Mouse (Mus musculus) midbrain, embryonic 13.5 days (tissue): ENCODE data around the gene Vamp9. TPM values are rescaled to one million over a fixed set of nuclear protein-coding genes. Genes with fewer than 3 reads are reported as not detected.

ENCODE experiments used
- ATAC-seq: fragments of 200-750 bp; cut with Nextera tagmentation; 2 replicates; pipeline ENCODE4 v1.8.0; 2017; ENCODE audit warnings: mild to moderate bottlenecking, moderate TSS enrichment, moderate library complexity
- H3K27ac ChIP-seq: fragments of 300-500 bp; sonication (generic); 2 replicates; pipeline ENCODE4 v1.5.1; 2015; ENCODE audit warnings: inconsistent platforms, mild to moderate bottlenecking, moderate library complexity
- H3K27me3 ChIP-seq: fragments of 300-500 bp; sonication (generic); 2 replicates; pipeline ENCODE4 v1.6.1; 2015; ENCODE audit warnings: mild to moderate bottlenecking, inconsistent platforms
- H3K36me3 ChIP-seq: fragments of 300-500 bp; sonication (generic); 2 replicates; pipeline ENCODE4 v1.6.1; 2015; ENCODE audit warnings: mild to moderate bottlenecking, inconsistent platforms
- H3K4me1 ChIP-seq: fragments of 300-500 bp; sonication (generic); replicated peaks from 2 replicates; pipeline ENCODE4 v1.6.1; 2015; ENCODE audit warnings: inconsistent platforms
- H3K4me2 ChIP-seq: fragments of 300-500 bp; sonication (generic); replicated peaks from 2 replicates; pipeline ENCODE4 v1.6.1; 2015; ENCODE audit warnings: moderate library complexity, mild to moderate bottlenecking, inconsistent platforms
- H3K4me3 ChIP-seq: fragments of 300-500 bp; sonication (generic); replicated peaks from 2 replicates; pipeline ENCODE4 v1.5.1; 2015; ENCODE audit warnings: mild to moderate bottlenecking, inconsistent platforms
- H3K9ac ChIP-seq: fragments of 300-500 bp; sonication (generic); replicated peaks from 2 replicates; pipeline ENCODE4 v1.6.1; 2015; ENCODE audit warnings: mild to moderate bottlenecking, inconsistent platforms
- H3K9me3 ChIP-seq: fragments of 300-500 bp; sonication (generic); 2 replicates; pipeline ENCODE4 v1.6.1; 2016; ENCODE audit warnings: mild to moderate bottlenecking, inconsistent platforms
- WGBS: fragments of 180-500 bp; shearing (Covaris S2); methylation state at CpG from one replicate; pipeline ENCODE4 v1.1.7; 2015; 5-methylcytosine and 5-hydroxymethylcytosine counted together
- polyA plus RNA-seq: library from polyadenylated mRNA; unstranded; fragments of >200 nt; fragmentation: Nextera tagmentation; extraction: Ambion mirVana; gene quantifications from 2 replicates; pipeline ENCODE4 v1.2.1, GENCODE M21; 2015

The Vamp9 gene
- polyA plus RNA-seq, 1 experiment from 2014 or later = 0.86 TPM

- Histone ChIP-seq H3K4me1 (peaks cover 8% of the 10 kb centered on the region), H3K36me3 (peaks cover 17% of the 10 kb centered on the region; the same call in 1 of the 2 replicates), H3K4me2 (no peak overlapping the region), H3K9ac (no peak overlapping the region), H3K9me3 (no peaks in the 10 kb centered on the region), H3K4me3 (no peak overlapping the region), H3K27ac (peak overlapping the region; percentile 10; the same call in 1 of the 2 replicates), H3K27me3 (no peaks in the 10 kb centered on the region)
- peak; percentile 65 for ATAC-seq
- 10% methylated on average over 1 of the region's 1 CpGs for WGBS
Observed at GRCm38 (mm10) chr5:99953883-99954282, 47.8 kb downstream of the Vamp9 start.

DNA sequence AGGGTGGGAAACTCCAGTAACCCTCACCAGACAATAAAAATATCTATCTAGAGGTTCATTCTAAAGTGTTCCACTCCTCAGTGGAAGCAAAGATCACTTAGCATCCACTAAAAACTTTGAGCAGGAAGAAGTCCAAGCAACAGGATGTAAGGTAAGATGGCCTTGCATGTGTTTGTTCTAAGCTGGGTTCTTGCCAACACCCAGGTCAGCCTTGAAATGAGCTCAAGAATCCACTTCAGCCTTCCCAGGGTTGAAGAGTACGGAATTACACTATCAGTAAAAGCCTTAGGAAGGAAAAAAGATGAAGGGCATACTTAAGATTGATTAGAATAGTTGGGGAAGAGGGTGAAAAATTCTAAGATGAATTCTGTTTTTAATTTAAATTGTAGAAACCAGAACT lies 52.6 kb downstream of the Vamp9 start:
- no peak for ATAC-seq
- Histone ChIP-seq H3K9me3 (no peaks in the 10 kb centered on the region), H3K36me3 (peaks cover 34% of the 10 kb centered on the region), H3K27me3 (no peaks in the 10 kb centered on the region), H3K4me1 (peaks cover 5% of the 10 kb centered on the region), H3K27ac (no peak overlapping the region), H3K9ac (no peak overlapping the region), H3K4me2 (no peak overlapping the region), H3K4me3 (no peak overlapping the region)
- WGBS = 89% methylated on average over 1 of the region's 1 CpGs

DNA sequence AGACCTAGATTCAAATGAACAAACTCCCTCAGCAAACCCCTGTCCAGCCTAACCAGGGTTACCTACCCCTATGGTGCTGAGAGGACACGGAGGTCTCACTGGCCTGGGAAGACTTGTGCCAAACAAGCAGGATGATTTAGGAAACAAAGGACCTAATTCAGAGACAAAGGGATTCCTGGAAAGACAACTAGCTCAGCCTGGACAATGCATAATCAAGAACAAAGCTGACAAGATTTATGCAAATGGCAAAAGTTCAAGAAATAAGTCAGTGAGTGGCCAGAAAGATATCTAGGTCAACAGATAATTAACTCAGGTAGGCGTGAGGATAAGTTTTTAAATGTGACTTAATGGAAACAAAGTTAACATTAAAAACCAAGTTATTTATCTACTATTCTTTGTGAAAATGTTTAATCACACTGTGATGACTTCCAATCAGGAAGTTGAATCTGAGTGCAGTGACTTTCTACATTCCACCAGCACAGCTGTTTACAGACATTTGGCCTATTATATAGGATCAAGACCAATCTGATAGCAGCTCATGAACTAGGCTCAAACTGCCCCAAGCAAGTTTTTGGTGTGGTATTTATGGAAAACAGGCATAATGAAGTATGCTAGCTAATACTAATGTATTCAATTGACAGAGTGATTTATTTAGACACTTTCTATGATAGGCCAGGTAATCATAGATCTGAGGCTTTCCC lies 53.3 kb downstream of the Vamp9 start:
- Histone ChIP-seq H3K4me2 (no peak overlapping the region), H3K4me1 (no peaks in the 10 kb centered on the region; the same call in 1 of the 2 replicates), H3K36me3 (peaks cover 41% of the 10 kb centered on the region), H3K27me3 (no peaks in the 10 kb centered on the region), H3K4me3 (no peak overlapping the region), H3K9ac (no peak overlapping the region), H3K9me3 (no peaks in the 10 kb centered on the region), H3K27ac (no peak overlapping the region)
- 85% methylated on average over 2 of the region's 2 CpGs for WGBS
- no peak for ATAC-seq

DNA sequence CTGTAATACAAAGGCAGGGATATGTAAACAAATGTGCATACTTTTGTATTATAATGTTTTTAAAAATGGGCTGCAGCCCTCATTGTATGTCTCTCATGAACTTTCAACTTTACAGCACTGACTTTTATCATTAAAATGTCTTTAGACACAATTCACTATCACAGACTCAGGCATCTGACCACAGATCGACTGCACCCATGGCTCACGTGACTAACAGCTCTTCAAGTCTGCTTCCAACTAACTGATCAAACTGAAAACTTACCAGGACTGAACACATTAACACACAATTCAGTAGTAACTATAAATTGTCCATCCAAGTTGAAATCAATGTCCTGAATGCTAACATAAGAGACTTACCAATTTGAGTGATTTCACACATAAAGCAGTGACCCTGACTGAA lies 53.9 kb downstream of the Vamp9 start:
- Histone ChIP-seq H3K9me3 (no peaks in the 10 kb centered on the region), H3K36me3 (peaks cover 44% of the 10 kb centered on the region), H3K4me2 (no peak overlapping the region), H3K27ac (no peak overlapping the region), H3K4me3 (no peak overlapping the region), H3K27me3 (no peaks in the 10 kb centered on the region), H3K4me1 (no peaks in the 10 kb centered on the region), H3K9ac (no peak overlapping the region)
- no peak for ATAC-seq
- 90% methylated on average over 2 of the region's 2 CpGs for WGBS

DNA sequence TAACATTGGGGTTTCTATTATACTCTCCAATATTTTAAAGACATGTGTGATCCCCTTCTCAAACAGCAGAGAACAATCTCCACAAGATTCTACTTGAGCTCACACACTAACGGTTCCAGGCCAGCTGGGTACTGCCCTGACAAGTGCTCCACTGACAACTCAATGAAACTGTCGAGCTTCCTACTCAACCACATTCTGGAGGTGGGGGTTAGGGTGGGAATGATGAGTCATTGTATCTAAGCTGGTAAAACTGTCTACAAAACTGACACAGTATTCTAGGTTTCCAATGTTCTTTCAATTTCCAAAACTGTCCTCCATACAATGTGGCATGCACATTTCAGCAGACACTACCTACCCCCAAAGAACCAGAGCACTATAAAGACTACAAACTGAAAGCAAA lies 67.9 kb downstream of the Vamp9 start:
- H3K4me2 ChIP-seq = peak overlapping the region; percentile 44
- ATAC-seq = no peak
- WGBS = 22% methylated on average over 2 of the region's 2 CpGs

DNA sequence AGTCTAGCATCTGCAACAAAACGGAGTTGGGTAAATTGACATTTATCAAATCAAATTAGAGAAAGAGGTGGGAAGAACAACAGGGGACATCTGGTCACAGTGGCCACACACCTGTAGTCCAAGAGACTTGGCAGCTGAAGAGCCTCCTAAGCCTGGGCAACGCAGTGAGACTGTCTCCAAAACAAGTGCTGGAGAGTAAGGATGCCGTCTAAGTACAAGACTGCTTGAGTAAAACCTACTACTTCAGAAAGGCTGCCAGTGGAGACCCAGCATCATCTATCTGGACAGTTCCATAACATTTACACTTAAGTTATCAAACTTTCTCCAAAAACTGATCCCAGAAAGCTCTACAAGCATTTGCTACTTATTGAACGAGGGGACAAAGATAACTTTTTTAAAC lies 69.0 kb downstream of the Vamp9 start:
- Histone ChIP-seq H3K4me3 (peak overlapping the region; percentile 18), H3K9me3 (no peaks in the 10 kb centered on the region), H3K27ac (no peak overlapping the region), H3K4me2 (peak overlapping the region; percentile 44), H3K36me3 (0 out of 2 replicates have a peak, but pooled peaks cover 7% of the 10 kb centered on the region), H3K9ac (no peak overlapping the region), H3K4me1 (peaks cover 46% of the 10 kb centered on the region), H3K27me3 (no peaks in the 10 kb centered on the region)
- no peak for ATAC-seq
- WGBS = 63% methylated on average over 4 of the region's 4 CpGs

More for the DNA sequence above, 67.9 kb downstream of the Vamp9 start:
- H3K27me3 ChIP-seq = no peaks in the 10 kb centered on the region
- H3K9me3 ChIP-seq = no peaks in the 10 kb centered on the region
- H3K4me3 ChIP-seq = 0 out of 2 replicates have a peak overlapping the region, but pooled peaks have one; percentile 0
- H3K36me3 ChIP-seq = 0 out of 2 replicates have a peak, but pooled peaks cover 7% of the 10 kb centered on the region
- H3K9ac ChIP-seq = no peak overlapping the region
- no peak overlapping the region for H3K27ac ChIP-seq
- peaks cover 41% of the 10 kb centered on the region for H3K4me1 ChIP-seq

- no peak for ATAC-seq
- no peaks in the 10 kb centered on the region for H3K27me3 ChIP-seq
- 75% methylated on average over 1 of the region's 1 CpGs for WGBS
- H3K4me3 ChIP-seq = peak overlapping the region; percentile 93
- no peak overlapping the region for H3K27ac ChIP-seq
- H3K9ac ChIP-seq = no peak overlapping the region; the same call in 1 of the 2 replicates
- 0 out of 2 replicates have a peak, but pooled peaks cover 2% of the 10 kb centered on the region for H3K36me3 ChIP-seq
- H3K4me2 ChIP-seq = peak overlapping the region; percentile 56
- peaks cover 49% of the 10 kb centered on the region for H3K4me1 ChIP-seq
- H3K9me3 ChIP-seq = no peaks in the 10 kb centered on the region
Observed at GRCm38 (mm10) chr5:99975776-99976175, 69.7 kb downstream of the Vamp9 start.

DNA sequence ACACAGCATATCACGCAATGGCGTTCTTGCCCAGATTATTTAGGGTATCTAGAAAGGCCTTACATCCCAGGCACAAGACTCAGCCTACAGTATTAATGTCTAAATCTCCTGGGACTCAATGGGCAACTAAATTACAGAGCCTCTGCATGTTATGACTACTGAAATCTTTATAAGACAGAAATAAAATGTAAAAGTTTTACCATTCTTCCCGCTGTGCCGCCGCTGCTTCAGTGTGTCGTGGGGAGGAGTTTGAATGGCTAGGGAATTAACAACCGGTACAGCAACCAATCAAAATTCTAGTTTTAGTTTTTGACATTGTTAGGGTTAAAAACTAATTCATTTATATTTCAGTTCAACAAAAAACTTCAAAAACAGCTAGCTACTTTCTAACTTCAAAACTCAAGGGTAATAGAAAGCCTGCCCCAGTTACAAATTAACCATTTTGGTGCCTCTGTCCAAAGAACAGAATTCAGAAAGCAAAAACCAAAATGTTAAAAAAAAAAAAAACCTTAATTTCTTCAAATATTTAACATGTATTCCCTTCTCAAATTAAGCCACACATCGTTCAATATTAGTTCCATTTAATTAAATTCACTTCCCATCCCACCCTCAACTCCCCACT lies 70.4 kb downstream of the Vamp9 start:
- peak overlapping the region; percentile 97 for H3K9ac ChIP-seq
- peak overlapping the region; percentile 93 for H3K4me3 ChIP-seq
- 8% methylated on average over 8 of the region's 8 CpGs for WGBS
- peak overlapping the region; percentile 88 for H3K4me2 ChIP-seq
- no peaks in the 10 kb centered on the region for H3K9me3 ChIP-seq
- H3K4me1 ChIP-seq = peaks cover 49% of the 10 kb centered on the region
- H3K27me3 ChIP-seq = no peaks in the 10 kb centered on the region
- H3K27ac ChIP-seq = no peak overlapping the region
- no peak for ATAC-seq
- no peaks in the 10 kb centered on the region for H3K36me3 ChIP-seq

- peak overlapping the region; percentile 88 for H3K4me2 ChIP-seq
- under 1% methylated on average over 44 of the region's 50 CpGs for WGBS
- no peaks in the 10 kb centered on the region for H3K9me3 ChIP-seq
- H3K36me3 ChIP-seq = no peaks in the 10 kb centered on the region
- peak overlapping the region; percentile 93 for H3K4me3 ChIP-seq
- no peaks in the 10 kb centered on the region for H3K27me3 ChIP-seq
- peak; percentile 48 for ATAC-seq
- peaks cover 49% of the 10 kb centered on the region for H3K4me1 ChIP-seq
- H3K27ac ChIP-seq = peak overlapping the region; percentile 99
- peak overlapping the region; percentile 97 for H3K9ac ChIP-seq
Observed at GRCm38 (mm10) chr5:99977516-99978301, 71.7 kb downstream of the Vamp9 start.

- under 1% methylated on average over 94 of the region's 97 CpGs for WGBS
- peak within 1 kb of the TSS; percentile 97 for H3K9ac ChIP-seq
- ATAC-seq = peak; percentile 98
- peak within 1 kb of the TSS; percentile 99 for H3K27ac ChIP-seq
- peaks cover 37% of the 10 kb centered on the region for H3K4me1 ChIP-seq
- peak within 1 kb of the TSS; percentile 88 for H3K4me2 ChIP-seq
- H3K9me3 ChIP-seq = no peaks in the 10 kb centered on the region
- peak within 1 kb of the TSS; percentile 93 for H3K4me3 ChIP-seq
- H3K36me3 ChIP-seq = no peaks in the 10 kb centered on the region
- H3K27me3 ChIP-seq = no peaks in the 10 kb centered on the region
Observed at GRCm38 (mm10) chr5:99978699-99979442, 72.8 kb downstream of the Vamp9 start, which contains the start of the genes Hnrnpd and 4930524J08Rik. Hnrnpd (minus strand) TSS chr5:99978938. 4930524J08Rik (plus strand) TSS chr5:99979061.

GRCm38 (mm10) chr5:99983452-99984061 lies 77.5 kb downstream of the Vamp9 start:
- Histone ChIP-seq H3K9me3 (no peaks in the 10 kb centered on the region), H3K4me1 (peaks cover 8% of the 10 kb centered on the region), H3K27me3 (no peaks in the 10 kb centered on the region), H3K27ac (no peak overlapping the region), H3K4me3 (no peak overlapping the region), H3K36me3 (no peaks in the 10 kb centered on the region), H3K4me2 (no peak overlapping the region), H3K9ac (no peak overlapping the region)
- WGBS = 93% methylated on average over 9 of the region's 9 CpGs
- ATAC-seq = no peak
